Mouse (Mus musculus): ENCODE measurements around the gene Tgfbr3l.
"Not testable (repeated sequence)": the region's sequence is repeated elsewhere in the genome, so short reads cannot be mapped to it uniquely, and the experiment has no call there.

The Tgfbr3l gene

DNA sequence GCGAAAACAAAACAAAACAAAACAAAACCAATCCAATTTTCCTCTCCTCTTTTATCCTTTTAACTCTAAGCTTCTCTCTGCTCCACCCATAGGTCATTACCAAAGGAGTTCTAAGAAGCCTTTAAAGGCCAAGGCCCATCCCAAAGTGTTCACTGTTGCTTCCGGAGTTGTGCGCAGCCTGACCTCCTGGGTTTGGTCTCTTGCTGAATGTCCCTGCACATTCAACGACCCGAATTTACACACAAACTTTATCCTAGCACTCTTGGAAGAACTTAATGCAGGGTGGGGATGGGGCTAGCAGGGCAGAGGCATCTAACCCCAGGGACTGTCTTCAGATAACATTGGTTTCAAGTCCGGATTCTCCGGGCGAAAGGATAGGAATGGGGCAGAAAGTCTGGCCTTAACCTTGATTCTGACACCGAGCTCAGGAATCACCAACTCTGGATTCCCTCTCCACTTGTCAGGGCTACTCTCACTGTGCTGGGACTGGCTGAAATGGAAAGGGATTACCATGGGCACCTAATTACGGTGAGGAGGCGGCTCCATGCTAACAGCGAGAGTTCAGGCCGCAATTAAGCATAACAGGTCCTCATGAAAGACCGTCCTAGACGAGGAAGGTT is 10.1 kb upstream of the Tgfbr3l start:
- CTCF ChIA-PET, result no interaction called here

DNA sequence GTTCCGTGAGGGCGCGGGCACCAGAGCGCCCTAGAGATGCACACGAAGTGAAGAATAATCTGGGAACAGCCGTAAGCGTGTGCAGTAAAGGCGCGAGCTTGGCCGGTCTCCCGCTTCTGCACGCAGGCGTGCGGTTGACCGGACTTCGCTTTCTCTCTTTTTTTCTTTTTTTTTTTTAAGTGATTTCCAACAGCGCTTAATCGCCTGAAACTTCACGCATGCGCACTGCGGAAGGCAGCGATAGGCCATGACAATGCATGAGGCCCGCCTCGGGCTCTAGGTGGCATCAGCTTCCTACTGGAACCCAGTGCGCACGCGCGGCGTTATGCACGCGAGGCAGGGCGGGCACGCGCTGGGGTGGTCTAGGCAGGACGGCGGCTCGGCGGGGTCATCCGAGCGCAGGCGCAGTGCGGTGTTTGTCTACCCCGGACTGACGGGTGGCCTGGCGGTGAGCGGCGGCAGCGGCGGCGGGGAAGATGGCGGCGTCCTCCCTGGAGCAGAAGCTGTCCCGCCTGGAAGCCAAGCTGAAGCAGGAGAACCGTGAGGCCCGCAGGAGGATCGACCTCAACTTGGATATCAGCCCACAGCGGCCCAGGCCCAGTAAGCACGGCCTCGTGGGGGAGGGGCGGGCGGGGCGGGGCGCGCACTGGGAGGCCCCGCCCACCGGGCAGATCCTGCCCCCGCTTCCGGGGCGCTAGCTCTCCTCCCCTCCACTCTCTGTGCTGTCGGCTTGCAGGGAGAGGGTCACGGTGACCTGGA is 9.4 kb upstream of the Tgfbr3l start, which contains the start of the genes Map2k7 and Gm49320:
TSS of gene Map2k7 (plus strand) at position 307 of the 759 bp plus-strand sequence.
TSS of gene Gm49320 (plus strand) at position 432 of the 759 bp plus-strand sequence.
- CTCF ChIA-PET, result interaction anchor here (1.3 to 1.4 kb wide), 2 partner anchors 12 to 18 kb away, joined by 4 to 5 read pairs; no protein-coding TSS in a partner anchor

DNA sequence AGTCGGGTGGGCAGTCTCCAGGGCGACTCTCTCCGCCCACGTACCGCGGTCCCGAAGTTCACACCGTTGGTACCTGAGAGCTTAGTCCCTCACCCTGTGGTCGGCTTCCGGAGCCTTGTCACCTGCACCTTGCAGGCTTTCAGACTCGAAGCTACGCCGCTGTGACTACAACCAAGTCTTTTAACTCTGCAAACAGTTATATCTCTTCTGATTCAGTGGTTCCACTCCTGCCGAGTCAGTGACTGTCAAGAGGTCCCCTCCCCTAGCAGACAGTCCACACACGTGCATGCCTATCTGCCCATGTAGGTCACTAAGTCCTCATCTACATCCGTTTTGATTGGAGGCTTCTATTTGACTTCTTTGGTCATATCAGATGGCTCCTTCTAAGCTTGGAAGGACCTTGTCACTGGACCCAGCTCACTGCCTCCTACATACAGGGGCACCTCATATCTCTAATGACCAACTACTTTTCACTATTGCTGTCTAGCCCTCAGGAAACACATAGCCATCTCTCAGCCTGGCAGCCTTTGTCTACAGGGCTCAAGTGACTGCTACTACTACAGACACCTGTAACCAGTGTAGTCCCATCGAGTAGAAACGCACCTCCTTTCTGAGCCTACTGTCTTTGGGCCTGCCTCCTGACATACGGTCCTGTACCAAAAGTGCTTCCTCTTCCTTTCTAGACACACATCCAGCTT is 8.7 kb upstream of the Tgfbr3l start:
- CTCF ChIA-PET, result interaction anchor here (1.3 to 1.4 kb wide), 2 partner anchors 11 to 18 kb away, joined by 4 to 5 read pairs; no protein-coding TSS in a partner anchor

DNA sequence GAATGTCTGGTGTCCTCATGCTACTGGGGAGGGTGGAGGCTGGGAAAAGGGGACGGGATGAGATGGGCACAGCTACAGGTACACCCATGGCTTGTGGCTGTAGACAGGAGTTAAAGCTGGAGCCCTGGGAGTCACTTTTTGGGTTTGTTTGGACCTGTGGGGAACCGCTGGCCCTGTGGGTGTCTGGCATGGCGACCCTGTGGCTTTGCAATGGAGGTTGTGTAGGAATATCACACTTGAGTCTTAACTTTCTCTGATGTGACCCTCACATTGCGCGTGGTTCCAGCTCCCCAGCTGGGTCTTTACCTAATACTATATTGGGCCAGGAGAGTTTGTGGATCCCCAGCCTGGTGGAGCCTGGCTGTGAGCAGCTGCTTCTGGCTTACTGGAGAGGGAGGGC is 3.0 kb upstream of the Tgfbr3l start:
- CTCF ChIA-PET, result interaction anchor here (0.6 kb wide), 1 partner anchor 166 kb away, joined by 3 read pairs; no protein-coding TSS in a partner anchor

DNA sequence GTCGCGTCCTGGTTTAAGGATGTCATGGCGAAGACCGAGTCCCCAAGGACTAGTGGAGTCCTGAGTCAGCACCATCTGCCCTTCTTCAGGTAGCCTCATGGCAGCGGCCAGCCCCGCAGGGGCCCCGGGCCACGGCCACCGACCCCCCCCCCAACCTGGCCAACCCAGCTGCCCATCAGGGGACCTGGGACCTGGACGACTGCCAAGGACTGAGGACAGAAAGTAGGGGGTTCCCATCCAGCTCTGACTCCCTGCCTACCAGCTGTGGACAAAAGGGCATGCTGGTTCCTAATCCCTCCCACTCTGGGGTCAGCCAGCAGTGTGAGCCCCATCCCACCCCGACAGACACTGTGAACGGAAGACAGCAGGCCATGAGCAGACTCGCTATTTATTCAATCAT is 2.3 kb upstream of the Tgfbr3l start:
- CTCF ChIA-PET, result interaction anchor here (0.6 kb wide), 1 partner anchor 165 kb away, joined by 3 read pairs; no protein-coding TSS in a partner anchor

DNA sequence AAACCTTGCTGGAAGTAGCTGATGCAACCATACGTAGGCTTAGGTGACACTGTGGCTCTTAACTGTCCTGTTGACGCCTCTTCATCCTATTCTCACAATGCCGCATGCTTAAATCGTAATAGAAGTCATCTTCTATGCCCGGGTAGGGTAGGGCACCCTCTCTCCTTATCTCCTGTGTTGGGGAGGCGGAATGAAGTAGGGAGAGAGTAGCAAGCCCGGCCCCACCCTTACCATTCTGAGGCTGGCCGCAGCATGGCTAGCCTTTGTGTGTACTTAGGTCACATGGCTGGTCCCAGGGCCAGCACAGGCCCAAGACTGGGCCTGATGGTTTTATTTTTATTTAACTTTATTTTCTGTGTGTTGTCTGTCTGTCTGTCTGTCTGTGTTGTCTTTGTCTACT is 773 bp upstream of the Tgfbr3l start:
- CTCF ChIA-PET, result no interaction called here

DNA sequence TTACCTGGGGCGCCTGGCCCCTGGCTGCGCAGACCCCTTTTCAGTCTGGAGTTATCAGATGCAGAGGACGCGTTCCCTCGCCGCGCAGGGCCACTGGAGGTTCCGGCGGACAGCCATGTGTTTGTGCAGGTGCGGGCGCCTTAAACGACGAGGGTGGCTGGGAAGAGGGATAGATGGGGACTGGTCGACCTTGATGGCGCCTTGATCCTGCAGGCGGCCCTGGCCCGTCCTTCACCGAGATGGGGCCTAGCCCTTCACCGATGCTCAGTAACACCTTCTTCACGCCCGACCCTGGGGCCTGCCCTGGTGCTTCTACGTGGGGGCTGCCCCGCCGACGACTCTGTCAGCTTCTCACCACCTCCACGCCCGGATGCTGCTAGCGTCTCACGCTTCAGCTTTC is 1.2 kb downstream of the Tgfbr3l start:
- CTCF ChIA-PET, result no interaction called here

DNA sequence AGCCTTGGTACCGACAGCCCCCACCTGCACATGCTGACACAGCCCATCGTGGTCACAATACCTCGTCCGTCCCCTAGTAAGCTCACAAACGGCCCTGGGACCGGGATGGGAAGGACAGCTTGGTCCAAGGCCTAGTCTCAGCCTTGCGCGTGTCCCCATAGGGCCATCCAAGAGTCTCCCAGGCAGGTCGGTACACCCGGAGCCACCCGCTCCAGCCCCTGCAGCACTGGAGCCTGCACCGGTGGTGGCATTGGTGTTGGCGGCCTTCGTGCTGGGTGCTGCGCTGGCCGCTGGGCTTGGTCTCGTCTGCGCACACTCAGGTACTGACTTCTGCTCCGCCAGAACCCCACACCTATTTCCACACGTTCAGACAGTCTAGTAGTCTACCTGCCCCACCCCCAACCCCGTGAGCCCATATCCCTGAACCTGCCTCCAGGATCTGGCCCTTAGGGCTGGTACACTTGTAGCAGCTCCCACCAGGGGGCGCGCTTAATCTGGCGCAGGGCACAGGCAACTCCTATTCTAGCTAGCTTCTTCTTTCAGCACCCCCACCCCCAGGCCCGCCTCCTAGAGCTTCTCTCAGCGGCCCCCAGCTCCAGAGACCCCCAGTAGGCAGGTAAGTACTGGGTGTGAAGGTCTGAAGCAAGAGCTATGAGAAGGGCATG is 2.4 kb downstream of the Tgfbr3l start:
- CTCF ChIA-PET, result interaction anchor here (0.6 to 1.0 kb wide), 2 partner anchors 11 to 40 kb away, joined by 4 to 8 read pairs; partner anchors contain the start of genes Gm49320 and Map2k7

DNA sequence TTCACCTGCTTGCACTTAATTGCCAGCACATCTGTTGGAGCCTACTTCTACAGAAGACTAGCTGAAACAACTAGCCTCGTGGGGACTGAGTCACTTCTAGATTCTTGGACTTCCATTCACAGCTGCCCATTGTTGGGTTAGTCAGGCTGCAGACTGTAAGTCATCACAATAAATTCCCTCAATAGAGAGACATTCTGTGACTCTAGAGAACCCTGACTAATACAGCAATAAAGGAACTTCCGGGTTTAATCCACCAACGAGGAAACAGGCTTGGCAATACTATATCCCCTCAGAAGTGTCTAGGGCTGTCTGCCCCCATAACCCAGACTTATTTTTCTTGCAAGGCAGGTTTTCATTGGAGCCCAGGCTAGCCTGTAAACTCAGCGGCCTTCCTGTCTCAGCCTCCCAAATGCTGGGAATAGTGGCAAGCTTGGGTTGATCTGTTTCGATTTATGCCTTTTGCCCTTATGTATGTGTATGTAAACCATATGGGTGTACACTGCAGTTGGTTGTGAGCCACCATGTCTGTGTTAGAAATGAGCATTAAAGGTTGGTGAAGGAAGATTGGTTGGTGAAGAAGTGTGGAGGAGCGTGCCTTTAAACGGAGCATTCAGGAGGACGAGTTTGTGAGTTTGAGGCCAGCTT is 4.2 kb downstream of the Tgfbr3l start:
- CTCF ChIA-PET, result interaction anchor here (1.1 kb wide), 1 partner anchor 345 kb away, joined by 3 read pairs; no protein-coding TSS in a partner anchor

DNA sequence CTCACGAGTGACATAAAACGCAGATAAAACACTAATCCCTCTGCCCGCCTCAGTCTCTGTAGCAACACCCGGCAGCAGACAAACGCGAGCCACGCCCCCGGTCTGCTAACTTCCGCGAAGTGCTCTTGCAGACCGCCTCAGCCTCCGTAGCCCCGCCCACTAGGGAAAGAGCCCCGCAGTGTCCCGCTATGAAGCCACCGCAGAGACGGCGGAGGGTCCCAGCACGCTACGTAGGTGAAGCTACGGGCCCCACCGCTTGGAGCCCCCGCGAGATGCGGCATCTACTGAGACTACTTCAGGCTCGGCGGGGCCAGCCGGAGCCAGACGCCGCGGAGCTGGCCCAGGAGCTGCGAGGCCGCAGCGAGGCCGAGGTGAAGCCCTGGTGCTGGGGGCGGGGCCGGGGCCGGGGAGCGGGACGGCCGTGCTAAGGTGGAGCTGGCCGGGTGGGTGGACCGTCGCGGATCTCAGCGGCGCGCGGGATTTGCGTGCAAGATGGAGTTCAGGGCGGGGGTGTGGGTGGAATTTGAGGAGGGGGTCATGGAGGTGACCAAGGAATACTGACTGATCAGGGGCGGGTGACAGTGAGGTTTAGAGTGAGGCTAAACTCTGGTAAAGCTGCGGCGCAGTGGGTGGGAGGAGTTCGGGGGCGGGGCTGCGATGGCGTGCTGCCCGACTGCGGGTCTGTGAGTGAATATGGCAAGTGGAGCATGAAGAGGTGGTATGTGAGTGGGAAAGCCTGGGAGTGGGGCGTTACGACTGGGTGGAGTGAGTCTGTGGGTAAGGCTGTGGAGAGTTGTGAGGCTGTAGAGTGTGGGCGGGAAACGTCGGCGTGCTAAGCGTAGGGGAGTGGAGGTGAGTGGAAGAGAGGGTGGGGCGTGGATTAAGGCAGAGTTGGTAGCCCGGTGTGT is 5.2 kb downstream of the Tgfbr3l start, which contains the start of gene Snapc2:
TSS of gene Snapc2 (plus strand) at position 147 of the 908 bp plus-strand sequence.
- CTCF ChIA-PET, result interaction anchor here (0.6 to 1.1 kb wide), 2 partner anchors 12 to 344 kb away, joined by 3 to 6 read pairs; no protein-coding TSS in a partner anchor

DNA sequence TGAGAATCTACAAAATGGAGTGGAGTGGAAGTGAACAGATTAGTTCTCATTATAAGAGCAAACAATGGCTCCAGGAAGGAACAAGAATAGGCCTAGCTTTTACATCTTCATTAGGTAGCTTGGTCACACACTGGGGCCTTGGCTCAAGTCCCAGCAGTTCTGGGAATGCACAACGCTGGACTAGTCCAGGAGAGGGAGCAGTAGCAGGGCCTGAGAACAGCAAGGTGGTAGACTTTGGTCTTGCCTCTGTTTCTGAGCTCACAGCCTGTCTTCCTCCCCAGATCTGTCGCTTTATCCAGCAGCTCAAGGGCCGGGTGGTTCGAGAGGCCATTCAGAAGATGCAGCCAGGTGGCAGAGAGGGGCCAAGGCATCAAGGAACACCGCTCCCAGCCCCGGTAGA is 6.0 kb downstream of the Tgfbr3l start:
- CTCF ChIA-PET, result interaction anchor here (0.6 kb wide), 1 partner anchor 11 kb away, joined by 6 read pairs; no protein-coding TSS in a partner anchor

DNA sequence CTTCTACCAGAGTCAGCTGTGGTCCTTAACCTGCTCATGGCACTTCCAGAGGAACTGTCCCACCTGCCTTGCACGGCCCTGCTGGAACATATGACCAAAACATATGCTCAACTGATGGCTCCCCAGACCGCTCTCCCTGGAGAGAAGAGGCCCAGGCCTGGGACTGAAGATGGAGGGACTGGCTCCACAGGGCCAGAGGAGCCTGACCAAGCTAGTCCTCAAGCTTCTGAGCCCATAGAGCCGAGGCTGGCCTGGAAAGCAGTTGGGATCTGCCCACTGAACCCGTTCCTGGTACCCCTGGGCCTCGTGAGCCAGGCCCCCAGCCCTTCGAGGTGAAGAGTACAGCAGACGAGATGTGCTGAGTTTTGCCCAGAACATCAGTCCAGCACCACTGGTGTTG is 7.5 kb downstream of the Tgfbr3l start:
- CTCF ChIA-PET, result not testable (repeated sequence)

DNA sequence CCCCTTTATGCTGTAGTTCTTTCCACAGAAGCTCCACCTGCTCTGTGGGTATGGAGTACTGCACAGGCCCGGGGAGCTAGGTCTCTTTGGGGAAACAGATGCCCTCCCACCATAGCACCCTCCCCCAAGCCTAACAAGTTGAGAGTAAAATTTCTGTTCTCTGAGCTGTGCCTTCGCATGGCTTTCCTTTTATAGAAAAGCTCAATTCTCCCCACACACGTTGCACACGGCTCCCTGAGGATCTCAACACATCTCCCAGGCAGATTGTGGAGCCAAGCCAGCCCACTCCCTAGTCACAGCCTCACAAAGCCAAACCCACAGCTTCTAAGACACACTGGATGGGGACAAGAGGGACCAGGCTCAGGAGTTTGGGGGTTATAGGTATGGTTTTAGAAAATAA is 8.9 kb downstream of the Tgfbr3l start:
- CTCF ChIA-PET, result interaction anchor here (0.6 to 1.2 kb wide), 3 partner anchors 18 to 68 kb away, joined by 3 to 8 read pairs (median 5); partner anchors contain the start of genes Ccl25, Gm49320 and Map2k7

DNA sequence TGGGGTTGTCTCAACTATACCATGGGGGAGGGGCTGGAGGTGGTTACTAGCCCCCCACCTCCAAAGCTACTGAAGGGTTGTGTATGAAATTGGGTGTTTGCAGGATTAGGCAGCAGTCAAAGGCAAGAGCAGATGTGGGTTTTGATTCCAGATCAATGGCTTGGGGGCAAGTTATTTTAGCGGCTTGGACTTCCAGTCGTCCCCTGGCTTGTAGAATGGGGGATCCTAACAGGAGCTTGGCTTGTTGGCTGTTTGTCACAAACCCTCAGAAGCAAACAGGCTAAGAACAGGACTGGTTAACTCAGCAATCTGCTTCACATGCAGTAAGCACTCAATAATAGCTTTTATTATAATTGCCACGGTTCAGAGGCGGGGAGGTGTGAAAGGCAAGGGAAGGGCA is 9.3 kb downstream of the Tgfbr3l start:
- CTCF ChIA-PET, result interaction anchor here (0.6 to 1.2 kb wide), 3 partner anchors 18 to 67 kb away, joined by 3 to 8 read pairs (median 5); partner anchors contain the start of genes Ccl25, Gm49320 and Map2k7

DNA sequence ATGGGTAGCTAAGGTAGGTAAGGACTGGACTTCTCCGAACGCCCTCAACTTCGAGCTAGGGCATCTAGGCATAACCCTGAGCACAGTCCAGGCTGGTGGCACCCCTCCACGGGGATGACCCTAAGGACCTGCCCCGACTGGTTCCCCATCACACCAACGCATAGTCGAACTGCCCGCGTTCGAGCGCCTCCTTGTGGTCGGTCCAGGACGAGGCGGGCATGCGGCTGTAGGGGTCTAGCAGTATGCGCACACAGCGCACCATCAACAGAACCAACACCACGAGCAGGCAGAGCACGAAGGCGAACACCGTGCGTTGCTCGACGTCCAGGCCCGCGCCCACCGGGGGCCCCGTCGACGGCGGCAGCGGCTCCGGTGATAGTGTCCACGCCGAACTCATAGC is 10.2 kb downstream of the Tgfbr3l start:
- CTCF ChIA-PET, result interaction anchor here (0.5 to 0.9 kb wide), 2 partner anchors 26 to 594 kb away, joined by 3 to 4 read pairs; no protein-coding TSS in a partner anchor

DNA sequence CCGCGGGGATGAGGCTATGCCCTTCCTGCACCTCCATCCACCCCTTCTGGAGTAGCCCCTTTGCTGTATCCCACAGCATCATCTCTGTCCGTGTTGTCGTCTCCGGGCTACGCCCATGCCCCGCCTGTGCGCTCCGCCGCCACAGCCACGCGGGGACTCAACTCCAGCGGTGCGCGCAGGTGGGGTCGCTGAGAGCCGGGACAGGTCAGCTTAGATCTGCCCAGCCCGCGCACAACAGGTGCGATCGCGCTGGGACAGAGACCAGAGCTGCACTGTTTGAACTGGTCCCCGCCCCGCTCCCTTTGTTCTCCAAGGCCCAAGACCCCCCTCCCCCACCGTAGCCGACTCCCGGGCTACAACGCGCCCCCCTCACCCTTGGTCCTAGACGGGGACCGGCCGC is 10.7 kb downstream of the Tgfbr3l start:
- CTCF ChIA-PET, result interaction anchor here (0.5 to 0.9 kb wide), 2 partner anchors 26 to 594 kb away, joined by 3 to 4 read pairs; no protein-coding TSS in a partner anchor

DNA sequence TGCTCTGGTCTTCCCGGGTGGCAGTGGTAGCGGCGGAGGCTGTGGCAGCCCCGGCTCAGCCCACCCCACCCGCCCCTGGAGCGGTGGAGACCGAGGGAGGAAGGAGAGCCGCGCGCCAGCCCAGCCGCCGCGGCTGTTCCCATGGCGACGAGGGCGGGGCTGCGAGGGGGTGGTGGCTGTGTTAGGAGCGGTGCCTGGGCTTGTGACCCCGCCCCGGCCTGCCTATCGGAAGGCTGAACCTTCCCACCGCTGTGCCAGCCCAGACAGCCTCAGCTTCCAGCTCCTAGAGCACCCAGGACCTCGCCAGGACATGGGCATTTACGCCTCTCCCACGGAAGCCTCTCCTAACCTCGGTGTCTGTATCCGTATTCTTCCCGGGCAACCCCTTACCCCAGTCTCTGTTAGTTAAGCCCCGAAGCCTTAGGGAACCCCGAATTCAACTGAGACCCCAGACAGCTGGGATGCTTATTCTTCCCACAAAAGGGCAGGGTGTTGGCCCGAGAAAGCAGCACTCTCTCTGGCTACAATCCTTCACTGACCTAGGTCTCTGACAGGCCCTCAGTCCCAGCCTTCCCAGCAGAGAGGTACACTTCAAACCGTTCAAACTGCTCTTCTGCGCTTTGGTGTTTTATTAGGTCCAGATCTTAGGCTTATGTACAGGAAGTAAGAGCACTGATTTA is 11.3 kb downstream of the Tgfbr3l start, which contains the start of gene Ctxn1:
TSS of gene Ctxn1 (minus strand) at position 150 of the 680 bp plus-strand sequence.
- CTCF ChIA-PET, result interaction anchor here (0.5 to 0.9 kb wide), 2 partner anchors 25 to 595 kb away, joined by 3 to 4 read pairs; no protein-coding TSS in a partner anchor

DNA sequence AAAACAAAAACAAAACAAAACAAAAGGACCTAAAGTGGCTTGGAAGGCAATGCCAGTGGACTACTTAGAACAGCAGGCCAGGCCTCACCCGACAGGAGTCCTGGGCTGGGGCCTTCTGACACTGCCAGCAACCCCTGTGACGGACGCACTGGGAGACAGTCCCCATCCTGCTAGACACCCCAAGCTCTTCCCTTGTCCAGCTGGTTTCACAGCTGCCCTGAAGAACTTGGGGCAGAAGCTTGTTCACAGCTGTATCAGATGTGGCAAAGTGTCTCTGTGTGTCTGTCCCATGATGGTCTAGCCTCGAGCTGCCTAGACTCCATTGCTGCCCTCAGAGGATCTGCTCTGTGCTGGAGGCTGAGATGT is 11.8 kb downstream of the Tgfbr3l start:
- CTCF ChIA-PET, result no interaction called here

All from spleen, embryonic (tissue).